Mouse (Mus musculus): ENCODE measurements around the gene Morc1.

DNA sequence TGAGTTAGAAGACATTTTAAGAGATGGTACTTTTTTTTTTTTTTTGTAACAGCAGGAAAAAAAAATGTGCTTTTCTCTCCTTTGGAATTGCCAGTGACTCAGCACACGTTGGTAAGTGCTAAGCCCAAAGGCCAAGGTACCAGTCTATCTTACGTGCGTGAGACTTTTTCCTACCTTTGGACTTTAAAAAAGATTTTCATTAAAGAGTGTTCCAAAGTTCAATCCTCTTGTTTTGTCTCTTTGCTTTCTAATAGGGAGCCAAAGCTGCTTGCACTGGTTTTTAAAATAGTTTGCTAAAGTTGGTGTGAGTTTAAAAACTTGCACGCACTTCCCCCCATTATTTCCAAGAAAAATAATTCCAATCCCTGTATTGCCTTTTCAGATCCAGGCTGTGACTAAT is 7.0 kb upstream of the Morc1 start:
- no peak for TF ChIP-seq POLR2A (IDR thresholded peaks at IDR 0.05; ENCODE audit: low read depth, low read length)
- no peak for TF ChIP-seq CTCF (IDR thresholded peaks at IDR 0.05; ENCODE audit: extremely low read depth, insufficient read length, insufficient replicate concordance, low read depth, low read length)

All from small intestine, adult 2 months (tissue).